ENCODE assay signal across 8 mouse cellular contexts in the genomic region with DNA sequence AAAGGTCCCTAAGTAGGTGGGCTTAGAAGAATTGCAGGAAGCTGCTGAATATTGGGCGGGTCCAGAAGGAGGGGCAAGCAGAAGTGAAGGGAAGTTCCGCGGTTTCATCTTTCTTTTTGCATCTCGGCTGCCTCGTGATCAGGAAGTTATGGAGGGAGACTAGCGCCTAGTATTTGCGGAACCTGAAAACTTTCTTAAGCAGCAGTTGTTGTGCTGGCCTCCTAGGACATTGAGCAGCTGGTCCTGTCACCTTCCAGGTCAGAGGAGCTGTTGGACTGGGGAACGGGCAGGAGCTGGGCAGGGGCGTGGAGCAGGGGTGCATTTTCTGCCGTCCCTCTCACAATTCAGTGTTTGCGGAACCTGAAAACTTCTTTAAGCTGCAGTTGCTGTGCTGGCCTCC. TPM values are rescaled to one million over a fixed set of nuclear protein-coding genes. Genes with fewer than 3 reads are reported as not detected.
DNase-seq lines count a peak whose midpoint lies in the region; ATAC-seq and TF ChIP-seq lines count a peak whose summit lies in the region.
"Not testable (repeated sequence)": the region's sequence is repeated elsewhere in the genome, so short reads cannot be mapped to it uniquely, and the experiment has no call there.

TSS of gene Gm13212 (plus strand) at position 89 of the 400 bp plus-strand sequence.

- TF ChIP-seq CTCF in liver, embryonic 14.5 days (IDR thresholded peaks at IDR 0.05; ENCODE audit: low read depth) = not testable (repeated sequence)

- peak within 1 kb of the TSS; percentile 45; the same call in 1 of the 2 replicates for H3K9ac ChIP-seq in intestine, embryonic 16.5 days (ENCODE audit: low read depth, low read length)
- 0 out of 2 replicates have a peak within 1 kb of the TSS, but pooled peaks have one; percentile 12 for H3K9ac ChIP-seq in liver, embryonic 14.5 days (replicated peaks)
- not testable (repeated sequence) for H3K9ac ChIP-seq in stomach, embryonic 15.5 days

- H3K27ac ChIP-seq in intestine, embryonic 16.5 days (ENCODE audit: low read length); liver, embryonic 14.5 days; stomach, embryonic 15.5 days: not testable (repeated sequence)

- WGBS in intestine, embryonic 16.5 days = 23% methylated on average over 11 of the region's 11 CpGs
- 9% methylated on average over 11 of the region's 11 CpGs for WGBS in liver, embryonic 14.5 days (ENCODE audit: insufficient replicate concordance)
- WGBS in stomach, embryonic 15.5 days = 16% methylated on average over 11 of the region's 11 CpGs

- not testable (repeated sequence) for H3K9me3 ChIP-seq in intestine, embryonic 16.5 days (ENCODE audit: control insufficient read depth, low read length); liver, embryonic 14.5 days (ENCODE audit: control insufficient read depth, low read length); stomach, embryonic 15.5 days

- peak within 1 kb of the TSS; percentile 32 for H3K4me2 ChIP-seq in intestine, embryonic 16.5 days (ENCODE audit: low read depth, low read length)
- H3K4me2 ChIP-seq in liver, embryonic 14.5 days (ENCODE audit: low read depth) = peak within 1 kb of the TSS; percentile 14
- peak within 1 kb of the TSS; percentile 45 for H3K4me2 ChIP-seq in stomach, embryonic 15.5 days

- not testable (repeated sequence) for TF ChIP-seq EP300 in liver, embryonic 14.5 days (IDR thresholded peaks at IDR 0.05; ENCODE audit: low read depth)

- ATAC-seq in granulocyte monocyte progenitor cell, adult 5-6 weeks (replicated peaks; ENCODE audit: poor library complexity, severe bottlenecking) = peak; percentile 96
- ATAC-seq in intestine, embryonic 16.5 days = peak; percentile 81
- ATAC-seq in liver, embryonic 14.5 days (ENCODE audit: insufficient read depth) = peak; percentile 71; the same call in 1 of the 2 replicates
- ATAC-seq in stomach, embryonic 15.5 days (ENCODE audit: insufficient read depth, low FRiP score, low read depth) = not testable (repeated sequence)

- peak; percentile 61 for DNase-seq in 3T3-L1 (ENCODE audit: low read depth, low spot score)
- DNase-seq in WW6 (ENCODE audit: low read depth, low spot score) = peak; percentile 33
- DNase-seq in embryo, embryonic 10.5 days (ENCODE audit: low spot score) = peak; percentile 41
- DNase-seq in liver, embryonic 14.5 days (ENCODE audit: low read depth in 3 of 3, low spot score in 3 of 3) = peak in 2 of 3 experiments; percentile 27 to 34
- peak; percentile 14 to 22 for DNase-seq in monocyte, adult 2 months (ENCODE audit: low read depth in 1 of 2, low spot score in 2 of 2)

- peak within 1 kb of the TSS; percentile 33 for H3K4me3 ChIP-seq in intestine, embryonic 16.5 days (ENCODE audit: low read length)
- peak within 1 kb of the TSS; percentile 43 to 61 for H3K4me3 ChIP-seq in liver, embryonic 14.5 days (ENCODE audit: insufficient read depth in 1 of 2, low read depth in 2 of 2, low read length in 2 of 2)
- peak within 1 kb of the TSS; percentile 32 for H3K4me3 ChIP-seq in stomach, embryonic 15.5 days (replicated peaks)

- H3K27me3 ChIP-seq in intestine, embryonic 16.5 days (replicated peaks; ENCODE audit: control insufficient read depth, insufficient read depth, low read length); liver, embryonic 14.5 days (ENCODE audit: control insufficient read depth, insufficient read depth, low read length); stomach, embryonic 15.5 days (replicated peaks): not testable (repeated sequence)

- not testable (repeated sequence) for H3K36me3 ChIP-seq in intestine, embryonic 16.5 days (ENCODE audit: control insufficient read depth, insufficient read depth, low read length); liver, embryonic 14.5 days (replicated peaks; ENCODE audit: control insufficient read depth, insufficient read depth, low read depth); stomach, embryonic 15.5 days

- H3K4me1 ChIP-seq in intestine, embryonic 16.5 days (ENCODE audit: control insufficient read depth, insufficient read depth, low read length); liver, embryonic 14.5 days (replicated peaks; ENCODE audit: control insufficient read depth in 2 of 2, insufficient read depth in 2 of 2, low read length in 1 of 2); stomach, embryonic 15.5 days: not testable (repeated sequence)

RNA-seq across cellular contexts. Expression of gene Gm13212, which starts in this region (rescaled TPM):
- 16.3 and 24.4 TPM in 2 replicates for total RNA-seq in granulocyte monocyte progenitor cell, adult 5-6 weeks (2014; fragmentation: Nextera tagmentation)
- 10.0 and 13.1 TPM in 2 replicates for total RNA-seq in granulocyte monocyte progenitor cell, adult 5-6 weeks (2017)
- 2.1 and 2.7 TPM in 2 replicates for polyA plus RNA-seq in intestine, embryonic 16.5 days (2015; fragmentation: Nextera tagmentation; extraction: Ambion mirVana)
- polyA plus RNA-seq in liver, embryonic 14.5 days (2012; rRNA removed) = 0.52 and 1.2 TPM in 2 replicates
- 2.3 and 2.7 TPM in 2 replicates for polyA plus RNA-seq in liver, embryonic 14.5 days (2014; fragmentation: Nextera tagmentation; extraction: Ambion mirVana)
- 2.2 and 2.4 TPM in 2 replicates for polyA plus RNA-seq in stomach, embryonic 15.5 days (2015; fragmentation: Nextera tagmentation; extraction: Ambion mirVana)
